Mouse (Mus musculus) lung, embryonic 15.5 days (tissue): Measurements from ENCODE around the gene Nrg3. TPM values are rescaled to one million over a fixed set of nuclear protein-coding genes. Genes with fewer than 3 reads are reported as not detected.

Source experiments
- ATAC-seq: fragments of 200-750 bp; cut with Nextera tagmentation; 2 replicates; pipeline ENCODE4 v1.8.0; 2017; ENCODE audit warnings: moderate number of reproducible peaks, borderline replicate concordance; ENCODE audit not compliant: low FRiP score, low TSS enrichment; ENCODE audit errors: extremely low read depth
- H3K27ac ChIP-seq: fragments of 300-500 bp; sonication (generic); 2 replicates; pipeline ENCODE4 v1.5.1; 2015; ENCODE audit warnings: moderate library complexity, mild to moderate bottlenecking, inconsistent platforms
- H3K27me3 ChIP-seq: fragments of 300-500 bp; sonication (generic); 2 replicates; pipeline ENCODE4 v1.6.1; 2015; ENCODE audit warnings: inconsistent platforms
- H3K36me3 ChIP-seq: fragments of 300-500 bp; sonication (generic); 2 replicates; pipeline ENCODE4 v1.6.1; 2015; ENCODE audit warnings: inconsistent platforms
- H3K4me1 ChIP-seq: fragments of 300-500 bp; sonication (generic); 2 replicates; pipeline ENCODE4 v1.6.1; 2015; ENCODE audit warnings: inconsistent platforms
- H3K4me2 ChIP-seq: fragments of 300-500 bp; sonication (generic); 2 replicates; pipeline ENCODE4 v1.6.1; 2015; ENCODE audit warnings: inconsistent platforms, mild to moderate bottlenecking, moderate library complexity
- H3K4me3 ChIP-seq: fragments of 300-500 bp; sonication (generic); 2 replicates; pipeline ENCODE4 v1.5.1; 2015; ENCODE audit warnings: mild to moderate bottlenecking, inconsistent platforms
- H3K9ac ChIP-seq: fragments of 300-500 bp; sonication (generic); 2 replicates; pipeline ENCODE4 v1.6.1; 2015; ENCODE audit warnings: inconsistent platforms
- H3K9me3 ChIP-seq: fragments of 300-500 bp; sonication (generic); 2 replicates; pipeline ENCODE4 v1.6.1; 2016; ENCODE audit warnings: inconsistent platforms
- WGBS: fragments of 180-500 bp; shearing (Covaris S2); methylation state at CpG from one replicate; pipeline ENCODE4 v1.1.7; 2015; 5-methylcytosine and 5-hydroxymethylcytosine counted together
- polyA plus RNA-seq: library from polyadenylated mRNA; unstranded; fragments of >200 nt; fragmentation: Nextera tagmentation; extraction: Ambion mirVana; gene quantifications from 2 replicates; pipeline ENCODE4 v1.2.1, GENCODE M21; 2015

The Nrg3 gene
- polyA plus RNA-seq, 1 experiment from 2014 or later = 0.19 TPM

DNA sequence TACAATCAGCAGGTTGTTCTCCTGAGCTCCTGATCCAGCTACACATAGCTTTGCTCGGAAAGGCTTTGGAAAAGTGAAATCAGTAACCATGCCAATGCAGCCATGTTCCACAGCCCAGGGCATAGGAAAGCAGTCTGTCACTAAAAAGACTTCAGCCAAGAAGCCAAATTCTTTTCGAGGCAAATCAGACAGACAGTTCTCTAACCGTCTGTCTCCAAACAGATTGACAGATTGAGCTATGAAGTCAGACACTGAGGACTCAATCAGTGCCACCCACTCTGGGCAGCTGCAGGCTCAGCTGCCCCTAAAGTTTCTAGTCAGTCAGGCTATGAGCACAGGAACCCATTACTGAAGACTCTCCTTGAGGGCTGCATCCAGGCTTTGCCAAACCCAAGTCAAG lies 429.1 kb downstream of the Nrg3 start:
- WGBS = 79% methylated on average over 3 of the region's 3 CpGs
- no peaks in the 10 kb centered on the region for H3K9me3 ChIP-seq
- H3K4me1 ChIP-seq = no peaks in the 10 kb centered on the region
- no peak overlapping the region for H3K9ac ChIP-seq
- H3K27me3 ChIP-seq = no peaks in the 10 kb centered on the region
- H3K27ac ChIP-seq = no peak overlapping the region
- H3K4me3 ChIP-seq = no peak overlapping the region
- H3K4me2 ChIP-seq = no peak overlapping the region
- no peak for ATAC-seq
- H3K36me3 ChIP-seq = no peaks in the 10 kb centered on the region

DNA sequence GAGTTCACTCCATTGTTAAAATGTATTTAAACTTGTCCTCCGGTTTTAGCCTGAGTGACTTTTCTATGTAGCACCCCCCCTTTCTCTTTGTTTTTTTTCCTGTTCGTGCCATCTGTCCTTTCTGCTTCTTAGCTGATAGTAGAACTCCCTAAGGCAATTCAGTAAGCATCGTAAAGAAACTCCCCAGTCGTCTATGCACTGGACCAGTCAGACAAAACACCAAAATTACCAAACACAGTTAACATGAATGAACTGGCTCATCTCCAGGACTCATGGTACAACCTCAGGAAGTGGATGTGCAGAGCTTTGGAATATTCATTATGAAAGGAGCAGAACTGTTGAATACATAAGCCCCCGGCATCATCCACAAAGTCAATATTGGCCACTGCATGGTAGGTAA lies 429.5 kb downstream of the Nrg3 start:
- ATAC-seq = no peak
- Histone ChIP-seq H3K9ac (no peak overlapping the region), H3K27me3 (no peaks in the 10 kb centered on the region), H3K9me3 (no peaks in the 10 kb centered on the region), H3K4me3 (no peak overlapping the region), H3K4me2 (no peak overlapping the region), H3K27ac (no peak overlapping the region), H3K36me3 (no peaks in the 10 kb centered on the region), H3K4me1 (no peaks in the 10 kb centered on the region)
- 59% methylated on average over 5 of the region's 5 CpGs for WGBS

- WGBS = 78% methylated on average over 1 of the region's 1 CpGs
- no peak overlapping the region for H3K4me2 ChIP-seq
Measured at GRCm38 (mm10) chr14:39039046-39039445, 433.8 kb downstream of the Nrg3 start.

DNA sequence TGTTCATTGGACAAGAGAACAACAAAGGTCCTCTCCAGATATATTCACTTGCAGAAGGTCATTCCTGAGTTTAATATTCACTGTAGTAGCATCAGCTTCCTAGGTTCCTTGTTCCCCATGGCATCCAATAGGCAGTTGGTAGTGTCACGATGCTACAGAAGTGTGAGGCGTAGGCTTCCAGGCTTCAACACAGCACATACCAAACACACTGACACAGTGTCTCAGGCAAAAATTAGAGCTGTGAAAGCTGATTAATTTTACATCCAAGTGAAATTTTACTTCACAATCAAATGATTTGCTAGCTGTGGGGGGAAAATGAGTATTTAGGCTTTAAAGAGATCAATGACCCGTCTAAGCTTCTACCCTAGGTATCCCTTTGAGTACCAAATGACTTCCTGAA lies 438.4 kb downstream of the Nrg3 start:
- 85% methylated on average over 3 of the region's 3 CpGs for WGBS
- H3K9ac ChIP-seq = no peak overlapping the region
- H3K9me3 ChIP-seq = no peaks in the 10 kb centered on the region
- no peak overlapping the region for H3K27ac ChIP-seq
- H3K36me3 ChIP-seq = no peaks in the 10 kb centered on the region
- no peaks in the 10 kb centered on the region for H3K27me3 ChIP-seq
- no peaks in the 10 kb centered on the region for H3K4me1 ChIP-seq
- no peak for ATAC-seq
- no peak overlapping the region for H3K4me3 ChIP-seq
- H3K4me2 ChIP-seq = no peak overlapping the region

More at GRCm38 (mm10) chr14:39039046-39039445, 433.8 kb downstream of the Nrg3 start:
- no peak overlapping the region for H3K9ac ChIP-seq
- ATAC-seq = no peak
- H3K4me1 ChIP-seq = no peaks in the 10 kb centered on the region
- H3K36me3 ChIP-seq = no peaks in the 10 kb centered on the region
- no peak overlapping the region for H3K27ac ChIP-seq
- H3K4me3 ChIP-seq = no peak overlapping the region
- no peaks in the 10 kb centered on the region for H3K9me3 ChIP-seq
- no peaks in the 10 kb centered on the region for H3K27me3 ChIP-seq

GRCm38 (mm10) chr14:39023065-39023464 lies 449.8 kb downstream of the Nrg3 start:
- Histone ChIP-seq H3K27me3 (no peaks in the 10 kb centered on the region), H3K4me2 (no peak overlapping the region), H3K36me3 (no peaks in the 10 kb centered on the region), H3K4me3 (no peak overlapping the region), H3K9me3 (no peaks in the 10 kb centered on the region), H3K9ac (no peak overlapping the region), H3K27ac (no peak overlapping the region), H3K4me1 (no peaks in the 10 kb centered on the region)
- ATAC-seq = no peak
- 63% methylated on average over 2 of the region's 2 CpGs for WGBS

DNA sequence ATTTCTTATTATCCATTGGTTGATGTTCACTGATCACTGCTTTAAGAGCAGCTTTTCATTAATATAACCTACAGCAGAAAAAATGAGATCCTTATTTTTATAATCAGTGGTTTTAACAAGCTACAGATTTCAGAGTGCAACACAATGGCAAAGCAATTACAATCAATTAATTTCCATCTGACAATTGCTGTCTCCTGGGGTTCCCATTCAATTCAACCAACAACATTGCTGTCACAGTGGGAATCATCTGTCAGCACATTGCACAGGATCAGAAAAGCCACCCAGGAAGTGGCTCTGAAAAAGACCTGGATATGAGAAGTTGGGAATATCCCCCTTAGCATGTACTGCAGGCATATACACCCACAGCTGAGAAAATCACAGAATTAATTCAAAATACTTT lies 458.8 kb downstream of the Nrg3 start:
- H3K27ac ChIP-seq = no peak overlapping the region
- H3K9ac ChIP-seq = no peak overlapping the region
- H3K4me2 ChIP-seq = no peak overlapping the region
- ATAC-seq = no peak
- no peaks in the 10 kb centered on the region for H3K36me3 ChIP-seq
- H3K4me1 ChIP-seq = no peaks in the 10 kb centered on the region
- no peak overlapping the region for H3K4me3 ChIP-seq
- no peaks in the 10 kb centered on the region for H3K27me3 ChIP-seq
- H3K9me3 ChIP-seq = no peaks in the 10 kb centered on the region

DNA sequence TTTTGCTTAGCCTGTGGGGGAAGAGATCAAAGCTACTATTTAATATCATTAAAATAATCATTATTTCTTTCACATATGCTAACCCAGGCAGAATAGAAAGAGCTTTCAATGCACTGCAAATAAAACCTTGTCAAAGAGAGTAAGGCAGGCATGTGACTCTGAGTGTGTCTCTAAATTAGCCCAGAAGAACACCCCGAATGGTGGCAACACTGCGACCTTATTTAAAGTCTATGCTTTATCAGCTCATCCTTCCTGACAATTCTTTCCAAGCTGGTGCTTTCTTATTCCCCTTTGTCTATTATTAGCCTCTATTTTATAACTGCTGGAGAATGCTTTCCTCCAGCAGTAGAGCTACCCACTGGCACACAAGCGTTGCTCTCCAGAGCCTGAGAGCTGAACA lies 475.0 kb downstream of the Nrg3 start:
- H3K36me3 ChIP-seq = no peaks in the 10 kb centered on the region
- WGBS = 73% methylated on average over 3 of the region's 3 CpGs
- H3K27ac ChIP-seq = no peak overlapping the region
- H3K27me3 ChIP-seq = no peaks in the 10 kb centered on the region
- H3K9ac ChIP-seq = no peak overlapping the region
- H3K4me3 ChIP-seq = no peak overlapping the region
- no peak overlapping the region for H3K4me2 ChIP-seq
- no peaks in the 10 kb centered on the region for H3K4me1 ChIP-seq
- ATAC-seq = no peak
- no peaks in the 10 kb centered on the region for H3K9me3 ChIP-seq

DNA sequence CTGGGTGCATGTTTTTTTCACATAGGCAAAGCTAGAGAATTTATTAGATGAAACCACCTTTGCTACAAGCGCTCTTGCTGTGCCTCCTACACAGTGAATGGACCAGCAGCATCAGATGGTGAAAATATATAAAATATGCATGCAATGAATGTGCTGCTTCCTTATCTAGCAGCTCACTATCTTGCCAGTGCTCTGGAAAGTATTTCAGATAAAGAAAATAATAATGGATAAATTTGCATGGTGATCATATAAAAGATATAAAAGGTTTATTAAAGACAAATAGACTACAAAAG lies 480.4 kb downstream of the Nrg3 start:
- Histone ChIP-seq H3K27me3 (no peaks in the 10 kb centered on the region), H3K36me3 (no peaks in the 10 kb centered on the region), H3K27ac (no peak overlapping the region), H3K4me2 (no peak overlapping the region), H3K4me3 (no peak overlapping the region), H3K4me1 (no peaks in the 10 kb centered on the region), H3K9ac (no peak overlapping the region), H3K9me3 (no peaks in the 10 kb centered on the region)
- ATAC-seq = no peak
- WGBS = 92% methylated on average over 1 of the region's 1 CpGs

DNA sequence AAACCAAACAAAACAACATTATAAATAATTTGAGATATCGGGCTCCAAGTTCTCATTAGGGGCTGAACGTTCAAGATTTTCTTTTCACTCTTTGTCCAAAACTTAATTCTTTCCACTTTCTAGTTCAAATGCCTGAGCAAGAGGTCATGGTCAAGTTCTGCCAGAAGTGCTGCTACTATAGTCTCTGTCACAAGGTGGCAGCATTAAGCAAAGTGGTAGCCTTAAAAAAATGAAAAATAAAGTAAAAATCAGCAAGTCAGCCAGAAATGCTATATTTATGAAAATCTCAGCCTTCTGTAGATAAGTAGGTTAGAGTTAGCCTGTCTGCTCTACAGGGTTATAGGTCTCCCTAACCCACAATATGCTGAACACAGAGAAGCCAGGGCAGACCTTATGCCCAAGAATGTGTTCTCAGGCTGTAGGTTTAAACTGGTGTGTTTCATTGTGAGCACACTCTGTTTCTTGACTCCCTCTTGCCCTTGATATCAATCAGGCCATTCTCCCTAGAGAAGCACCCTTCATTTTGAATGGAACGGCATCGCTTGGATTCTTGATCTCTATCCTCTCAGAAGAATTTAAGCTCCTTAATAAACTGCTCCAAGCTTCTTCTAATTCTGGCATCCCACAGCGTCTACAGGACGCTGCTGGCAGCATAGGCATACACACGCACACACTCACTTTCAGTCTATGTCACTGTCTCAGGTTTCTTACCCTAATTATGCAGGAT lies 480.9 kb downstream of the Nrg3 start:
- no peak overlapping the region for H3K4me2 ChIP-seq
- no peaks in the 10 kb centered on the region for H3K36me3 ChIP-seq
- ATAC-seq = no peak
- WGBS = 68% methylated on average over 7 of the region's 7 CpGs
- no peak overlapping the region for H3K27ac ChIP-seq
- no peaks in the 10 kb centered on the region for H3K9me3 ChIP-seq
- H3K9ac ChIP-seq = no peak overlapping the region
- no peaks in the 10 kb centered on the region for H3K4me1 ChIP-seq
- no peak overlapping the region for H3K4me3 ChIP-seq
- H3K27me3 ChIP-seq = no peaks in the 10 kb centered on the region

DNA sequence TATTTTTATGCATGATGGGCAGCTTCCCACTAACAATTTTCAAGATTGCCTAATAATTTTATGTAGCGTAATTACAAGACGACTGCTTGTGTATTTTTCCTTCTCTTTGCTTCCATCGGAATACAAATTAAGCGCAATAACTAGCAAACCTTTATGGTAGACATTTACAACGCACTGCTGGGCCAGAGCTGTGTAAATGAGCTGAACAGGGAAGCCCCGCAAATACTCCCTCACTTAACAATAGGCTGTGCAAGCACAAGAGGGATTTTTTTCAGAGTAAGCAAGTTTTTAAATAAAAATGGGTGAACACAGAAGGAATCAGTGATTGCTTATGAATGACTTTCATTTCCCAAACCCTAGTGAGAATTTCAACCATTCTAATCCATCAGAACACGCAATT lies 513.5 kb downstream of the Nrg3 start:
- H3K4me2 ChIP-seq = no peak overlapping the region
- no peak overlapping the region for H3K4me3 ChIP-seq
- H3K36me3 ChIP-seq = no peaks in the 10 kb centered on the region
- no peak overlapping the region for H3K9ac ChIP-seq
- H3K27me3 ChIP-seq = no peaks in the 10 kb centered on the region
- no peaks in the 10 kb centered on the region for H3K9me3 ChIP-seq
- ATAC-seq = no peak
- WGBS = 77% methylated on average over 7 of the region's 7 CpGs
- no peaks in the 10 kb centered on the region for H3K4me1 ChIP-seq
- no peak overlapping the region for H3K27ac ChIP-seq

- Histone ChIP-seq H3K9ac (no peak overlapping the region), H3K27me3 (no peaks in the 10 kb centered on the region), H3K4me3 (no peak overlapping the region), H3K36me3 (no peaks in the 10 kb centered on the region), H3K4me1 (no peaks in the 10 kb centered on the region), H3K27ac (no peak overlapping the region), H3K9me3 (no peaks in the 10 kb centered on the region), H3K4me2 (no peak overlapping the region)
- ATAC-seq = no peak
- WGBS = 79% methylated on average over 1 of the region's 1 CpGs
Measured at GRCm38 (mm10) chr14:38937481-38937880, 535.4 kb downstream of the Nrg3 start.

GRCm38 (mm10) chr14:38936483-38937054 lies 536.3 kb downstream of the Nrg3 start:
- H3K4me3 ChIP-seq = no peak overlapping the region
- no peak for ATAC-seq
- no peaks in the 10 kb centered on the region for H3K27me3 ChIP-seq
- no peak overlapping the region for H3K9ac ChIP-seq
- H3K9me3 ChIP-seq = no peaks in the 10 kb centered on the region
- no peaks in the 10 kb centered on the region for H3K4me1 ChIP-seq
- no peak overlapping the region for H3K4me2 ChIP-seq
- WGBS = 75% methylated on average over 2 of the region's 2 CpGs
- H3K27ac ChIP-seq = no peak overlapping the region
- no peaks in the 10 kb centered on the region for H3K36me3 ChIP-seq

GRCm38 (mm10) chr14:38923652-38924051 lies 549.2 kb downstream of the Nrg3 start:
- 75% methylated on average over 1 of the region's 1 CpGs for WGBS
- H3K9me3 ChIP-seq = no peaks in the 10 kb centered on the region
- H3K36me3 ChIP-seq = no peaks in the 10 kb centered on the region
- H3K4me2 ChIP-seq = no peak overlapping the region
- no peak overlapping the region for H3K4me3 ChIP-seq
- H3K27ac ChIP-seq = no peak overlapping the region
- H3K9ac ChIP-seq = no peak overlapping the region
- no peak for ATAC-seq
- H3K4me1 ChIP-seq = no peaks in the 10 kb centered on the region
- no peaks in the 10 kb centered on the region for H3K27me3 ChIP-seq
